In genomic region chr5:33011132-33012106, GRCm38 (mm10) we compare ENCODE assay signal across 8 mouse cellular contexts. TPM values are rescaled to one million over a fixed set of nuclear protein-coding genes. Genes with fewer than 3 reads are reported as not detected.
DNase-seq lines count a peak whose midpoint lies in the region; ATAC-seq and TF ChIP-seq lines count a peak whose summit lies in the region.

No protein-coding gene starts in this region.

- H3K27me3 ChIP-seq in heart, embryonic 13.5 days (replicated peaks), result no peaks in the 10 kb centered on the region; the same call in 1 of the 2 replicates
- no peaks in the 10 kb centered on the region for H3K27me3 ChIP-seq in cerebellum, adult 2 months (ENCODE audit: control insufficient read depth, insufficient read depth, low read length)
- H3K27me3 ChIP-seq in hindbrain, embryonic 11.5 days (ENCODE audit: control insufficient read depth, insufficient read depth, low read length), result no peaks in the 10 kb centered on the region
- no peaks in the 10 kb centered on the region for H3K27me3 ChIP-seq in midbrain, embryonic 14.5 days (ENCODE audit: control insufficient read depth, insufficient read depth, low read length)

- H3K4me3 ChIP-seq in heart, embryonic 13.5 days, result no peak overlapping the region
- peak overlapping the region; percentile 16 for H3K4me3 ChIP-seq in cerebellum, adult 2 months (replicated peaks; ENCODE audit: insufficient read depth, low read depth, low read length)
- no peak overlapping the region for H3K4me3 ChIP-seq in hindbrain, embryonic 11.5 days (ENCODE audit: low read depth, low read length)
- H3K4me3 ChIP-seq in midbrain, embryonic 14.5 days (replicated peaks; ENCODE audit: low read depth, low read length), result no peak overlapping the region; the same call in 1 of the 2 replicates

- peak overlapping the region; percentile 13; the same call in 1 of the 2 replicates for H3K4me2 ChIP-seq in heart, embryonic 13.5 days
- H3K4me2 ChIP-seq in hindbrain, embryonic 11.5 days (replicated peaks; ENCODE audit: low read depth, low read length), result peak overlapping the region; percentile 11; the same call in 1 of the 2 replicates
- peak overlapping the region; percentile 12 for H3K4me2 ChIP-seq in midbrain, embryonic 14.5 days (ENCODE audit: low read length)

- TF ChIP-seq POLR2A in cerebellum, adult 2 months (IDR thresholded peaks at IDR 0.05; ENCODE audit: borderline replicate concordance, insufficient read depth, low read length), result no peak

- H3K4me1 ChIP-seq in heart, embryonic 13.5 days, result peaks cover 25% of the 10 kb centered on the region
- H3K4me1 ChIP-seq in cerebellum, adult 2 months (ENCODE audit: control insufficient read depth, insufficient read depth, low read length), result peaks cover 26% of the 10 kb centered on the region
- peaks cover 4% of the 10 kb centered on the region; the same call in 1 of the 2 replicates for H3K4me1 ChIP-seq in hindbrain, embryonic 11.5 days (replicated peaks; ENCODE audit: control insufficient read depth, insufficient read depth, low read length)
- H3K4me1 ChIP-seq in midbrain, embryonic 14.5 days (ENCODE audit: control insufficient read depth, insufficient read depth, low read length), result peaks cover 24% of the 10 kb centered on the region

- no peak for ATAC-seq in heart, embryonic 13.5 days (ENCODE audit: extremely low read depth, insufficient number of reproducible peaks, low FRiP score, low TSS enrichment)
- peak; percentile 72 for ATAC-seq in hindbrain, embryonic 11.5 days (ENCODE audit: low FRiP score)
- peak; percentile 79 for ATAC-seq in midbrain, embryonic 14.5 days (ENCODE audit: low FRiP score, low TSS enrichment)
- ATAC-seq in monocyte, adult 5-6 weeks (replicated peaks; ENCODE audit: insufficient number of reproducible peaks, low FRiP score, low TSS enrichment, poor library complexity, severe bottlenecking), result no peak

- H3K9me3 ChIP-seq in heart, embryonic 13.5 days, result no peaks in the 10 kb centered on the region
- no peaks in the 10 kb centered on the region for H3K9me3 ChIP-seq in hindbrain, embryonic 11.5 days (ENCODE audit: control insufficient read depth, low read length)
- H3K9me3 ChIP-seq in midbrain, embryonic 14.5 days (ENCODE audit: control insufficient read depth, low read length), result no peaks in the 10 kb centered on the region

- no peak for TF ChIP-seq CTCF in cerebellum, adult 2 months (IDR thresholded peaks at IDR 0.05; ENCODE audit: borderline replicate concordance, insufficient read depth, low read depth, low read length)

- no peak for DNase-seq in heart, adult 18-20 months
- peak; percentile 77 to 78 for DNase-seq in cerebellum, adult 2 months
- DNase-seq in hindbrain, embryonic 11.5 days (ENCODE audit: low spot score), result peak; percentile 58
- DNase-seq in midbrain, embryonic 14.5 days, result peak; percentile 88
- no peak for DNase-seq in ovary, adult 18-20 months (ENCODE audit: low spot score)
- DNase-seq in heart, adult 11 months, result no peak

- WGBS in heart, embryonic 13.5 days, result 36% methylated on average over 15 of the region's 15 CpGs
- WGBS in cerebellum, adult 2 months, result 30% methylated on average over 15 of the region's 15 CpGs
- WGBS in hindbrain, embryonic 11.5 days, result 45% methylated on average over 15 of the region's 15 CpGs
- 21% methylated on average over 15 of the region's 15 CpGs for WGBS in midbrain, embryonic 14.5 days

- no peaks in the 10 kb centered on the region for H3K36me3 ChIP-seq in heart, embryonic 13.5 days
- no peaks in the 10 kb centered on the region for H3K36me3 ChIP-seq in hindbrain, embryonic 11.5 days (ENCODE audit: control insufficient read depth, insufficient read depth, low read length)
- H3K36me3 ChIP-seq in midbrain, embryonic 14.5 days (ENCODE audit: control insufficient read depth, insufficient read depth, low read length), result no peaks in the 10 kb centered on the region

- H3K27ac ChIP-seq in heart, embryonic 13.5 days (replicated peaks), result no peak overlapping the region
- peak overlapping the region; percentile 12; the same call in 1 of the 2 replicates for H3K27ac ChIP-seq in cerebellum, adult 2 months (ENCODE audit: insufficient read depth, low read length)
- H3K27ac ChIP-seq in hindbrain, embryonic 11.5 days (ENCODE audit: low read depth, low read length), result peak overlapping the region; percentile 84
- H3K27ac ChIP-seq in midbrain, embryonic 14.5 days (replicated peaks; ENCODE audit: low read depth, low read length), result peak overlapping the region; percentile 79

- peak overlapping the region; percentile 37 for H3K9ac ChIP-seq in heart, embryonic 13.5 days
- H3K9ac ChIP-seq in hindbrain, embryonic 11.5 days (ENCODE audit: low read depth, low read length), result no peak overlapping the region
- H3K9ac ChIP-seq in midbrain, embryonic 14.5 days (replicated peaks; ENCODE audit: low read length), result no peak overlapping the region; the same call in 1 of the 2 replicates

RNA-seq across cellular contexts. Expression of gene Ywhah, which starts 7.2 kb away (rescaled TPM):
- 406 and 460 TPM in 2 replicates for polyA plus RNA-seq in heart, embryonic 13.5 days (2015; fragmentation: Nextera tagmentation; extraction: Ambion mirVana)
- total RNA-seq in heart, adult 18-20 months (2021), result 10 to 100 TPM; 90.3 TPM
- polyA plus RNA-seq in cerebellum, adult 2 months (2012; rRNA removed), result 1,631 and 1,702 TPM in 2 replicates
- 473 and 505 TPM in 2 replicates for polyA plus RNA-seq in hindbrain, embryonic 11.5 days (2014; fragmentation: Nextera tagmentation; extraction: Ambion mirVana)
- 643 and 661 TPM in 2 replicates for polyA plus RNA-seq in midbrain, embryonic 14.5 days (2014; fragmentation: Nextera tagmentation; extraction: Ambion mirVana)
- 137 to 272 TPM (median 186 TPM) in 3 replicates for total RNA-seq in monocyte, adult 5-6 weeks (2017)

Comparison
In these comparisons a context has a peak if more than half of its experiments do, and no peak if none do; other contexts are left out.
1. ATAC-seq: peak in hindbrain, embryonic 11.5 days (single experiment) and midbrain, embryonic 14.5 days (single experiment); none in heart, embryonic 13.5 days (single experiment) and monocyte, adult 5-6 weeks (single experiment).
2. DNase-seq: peak in cerebellum, adult 2 months (2 of 2), hindbrain, embryonic 11.5 days (single experiment) and midbrain, embryonic 14.5 days (single experiment); none in heart, adult 18-20 months (0 of 2), ovary, adult 18-20 months (single experiment) and heart, adult 11 months (single experiment).
3. Peak in every context shown above with its lines, with median percentiles within 50 percentile points of each other: H3K4me2 ChIP-seq.